Mouse (Mus musculus) erythroblast, embryonic 14.5 days (primary cell): Measurements from ENCODE around the gene Sh2d1b2. TPM values are rescaled to one million over a fixed set of nuclear protein-coding genes. Genes with fewer than 3 reads are reported as not detected.

Experiments used
- H3K27me3 ChIP-seq: 2 replicates; pipeline ENCODE4 v1.6.1; 2012; ENCODE audit warnings: inconsistent platforms; ENCODE audit not compliant: control insufficient read depth
- H3K36me3 ChIP-seq: 2 replicates; pipeline ENCODE4 v1.6.1; 2012; ENCODE audit warnings: mild to moderate bottlenecking, inconsistent platforms; ENCODE audit not compliant: control insufficient read depth
- H3K4me1 ChIP-seq: 2 replicates; pipeline ENCODE4 v1.6.1; 2012; ENCODE audit warnings: inconsistent platforms; ENCODE audit not compliant: control insufficient read depth
- H3K4me3 ChIP-seq: replicated peaks from 2 replicates; pipeline ENCODE3; 2012; ENCODE audit warnings: moderate library complexity, mild to moderate bottlenecking, inconsistent platforms
- H3K9me3 ChIP-seq: 2 replicates; pipeline ENCODE4 v1.6.1; 2012; ENCODE audit warnings: low read length, inconsistent platforms, mixed read lengths; ENCODE audit not compliant: control insufficient read depth
- GATA1 ChIP-seq: IDR thresholded peaks from 2 replicates; pipeline ENCODE4 v1.6.1; 2012; ENCODE audit warnings: low read length, inconsistent platforms, mixed read lengths
- TAL1 ChIP-seq: IDR thresholded peaks from 3 replicates; pipeline ENCODE4 v1.6.1; 2012; ENCODE audit warnings: low read length, inconsistent platforms, mixed read lengths
- polyA plus RNA-seq: library from polyadenylated mRNA; stranded (reverse); fragments of >175 nt; gene quantifications from 2 replicates; pipeline ENCODE4 v1.2.3, GENCODE M21; 2012

Sh2d1b2 gene
- polyA plus RNA-seq, 1 experiment = not detected

DNA sequence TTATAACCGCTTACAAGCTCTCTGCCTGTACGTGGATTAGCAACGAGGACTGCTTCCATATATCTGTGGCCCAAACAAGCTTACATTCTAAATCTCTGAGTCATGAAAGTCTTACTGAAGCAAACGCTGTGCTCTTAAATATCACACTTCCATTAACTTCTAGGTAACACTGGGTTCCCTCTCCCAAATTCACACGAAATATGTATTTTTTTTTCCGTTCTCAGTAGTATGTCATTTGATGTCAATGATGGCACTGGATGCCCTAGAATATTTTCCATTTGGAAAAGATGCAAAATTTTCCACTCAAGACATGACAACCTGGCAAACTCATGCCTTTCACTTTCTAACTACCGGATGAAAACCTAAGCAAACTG lies 18.2 kb upstream of the Sh2d1b2 start:
- Histone ChIP-seq H3K9me3 (no peaks in the 10 kb centered on the region; the same call in 1 of the 2 replicates), H3K4me3 (peak overlapping the region; percentile 76), H3K36me3 (peaks cover 22% of the 10 kb centered on the region), H3K4me1 (peaks cover 17% of the 10 kb centered on the region), H3K27me3 (no peaks in the 10 kb centered on the region; the same call in 1 of the 2 replicates)
- no peak for TF ChIP-seq GATA1
- TF ChIP-seq TAL1 = no peak

DNA sequence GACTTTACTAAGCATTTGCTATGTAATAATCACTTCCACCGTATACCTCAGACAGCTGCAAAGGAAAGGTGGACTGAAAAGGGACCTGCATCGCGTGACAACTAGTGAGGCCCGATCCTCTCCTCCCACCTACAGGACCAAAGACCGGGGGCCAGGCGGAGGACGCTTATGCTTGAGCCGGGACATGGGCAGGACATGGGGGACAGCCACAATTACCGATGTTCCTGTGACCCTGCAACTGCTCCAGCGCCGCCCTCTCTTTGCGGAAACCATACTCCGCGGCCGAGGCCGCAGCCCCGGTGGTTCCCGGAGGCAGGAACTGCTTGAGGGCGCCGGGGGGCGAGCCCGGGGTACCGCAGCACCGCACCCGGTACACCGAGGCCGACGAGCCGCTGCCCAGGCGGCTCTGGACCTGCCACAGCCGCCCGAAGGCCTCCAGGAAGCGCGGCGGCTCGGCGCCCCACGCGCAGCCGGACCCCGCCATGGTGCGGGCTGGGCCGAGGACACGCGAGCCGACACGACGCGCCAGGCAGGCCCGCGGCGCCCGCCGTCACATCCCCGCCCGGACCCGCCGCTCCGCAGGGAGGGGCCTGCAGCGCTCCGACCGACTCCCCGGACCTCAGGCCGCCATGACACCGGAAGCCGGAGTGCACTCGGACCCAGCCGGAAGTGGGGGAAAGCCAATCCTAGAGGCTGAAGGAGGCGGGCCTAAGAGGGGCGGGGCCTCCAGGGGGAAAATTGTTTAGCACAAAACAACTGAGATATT lies 17.6 kb upstream of the Sh2d1b2 start, which contains the start of gene Uhmk1:
Gene Uhmk1, minus strand, starts transcription at position 641 of the 766 bp plus-strand sequence.
- Histone ChIP-seq H3K36me3 (peaks cover 20% of the 10 kb centered on the region), H3K4me1 (peaks cover 17% of the 10 kb centered on the region), H3K4me3 (peak within 1 kb of the TSS; percentile 76), H3K9me3 (no peaks in the 10 kb centered on the region; the same call in 1 of the 2 replicates), H3K27me3 (no peaks in the 10 kb centered on the region; the same call in 1 of the 2 replicates)
- TF ChIP-seq TAL1 = no peak
- no peak for TF ChIP-seq GATA1

DNA sequence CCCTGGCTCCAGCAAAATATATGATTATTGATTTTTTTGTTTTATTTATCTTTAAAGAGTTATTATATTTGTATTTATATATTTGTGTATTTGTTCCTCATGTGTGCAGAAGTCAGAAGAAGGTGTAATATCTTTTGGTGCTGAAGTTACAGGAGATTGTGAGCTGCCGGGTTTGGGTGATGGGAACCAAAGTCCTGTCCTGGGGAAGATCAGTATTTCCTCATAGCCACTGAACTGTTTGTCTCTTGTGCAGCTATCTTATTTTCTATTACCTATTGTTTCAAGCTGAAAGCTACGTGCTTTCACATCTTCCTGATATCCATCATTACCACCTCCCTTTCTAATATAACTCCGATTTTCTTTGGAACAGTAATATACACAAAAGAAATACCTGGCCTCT lies 17.0 kb upstream of the Sh2d1b2 start:
- Histone ChIP-seq H3K4me3 (peak overlapping the region; percentile 76), H3K36me3 (peaks cover 15% of the 10 kb centered on the region), H3K4me1 (peaks cover 17% of the 10 kb centered on the region), H3K9me3 (no peaks in the 10 kb centered on the region; the same call in 1 of the 2 replicates), H3K27me3 (no peaks in the 10 kb centered on the region; the same call in 1 of the 2 replicates)
- TF ChIP-seq TAL1 (no peak), GATA1 (no peak)

DNA sequence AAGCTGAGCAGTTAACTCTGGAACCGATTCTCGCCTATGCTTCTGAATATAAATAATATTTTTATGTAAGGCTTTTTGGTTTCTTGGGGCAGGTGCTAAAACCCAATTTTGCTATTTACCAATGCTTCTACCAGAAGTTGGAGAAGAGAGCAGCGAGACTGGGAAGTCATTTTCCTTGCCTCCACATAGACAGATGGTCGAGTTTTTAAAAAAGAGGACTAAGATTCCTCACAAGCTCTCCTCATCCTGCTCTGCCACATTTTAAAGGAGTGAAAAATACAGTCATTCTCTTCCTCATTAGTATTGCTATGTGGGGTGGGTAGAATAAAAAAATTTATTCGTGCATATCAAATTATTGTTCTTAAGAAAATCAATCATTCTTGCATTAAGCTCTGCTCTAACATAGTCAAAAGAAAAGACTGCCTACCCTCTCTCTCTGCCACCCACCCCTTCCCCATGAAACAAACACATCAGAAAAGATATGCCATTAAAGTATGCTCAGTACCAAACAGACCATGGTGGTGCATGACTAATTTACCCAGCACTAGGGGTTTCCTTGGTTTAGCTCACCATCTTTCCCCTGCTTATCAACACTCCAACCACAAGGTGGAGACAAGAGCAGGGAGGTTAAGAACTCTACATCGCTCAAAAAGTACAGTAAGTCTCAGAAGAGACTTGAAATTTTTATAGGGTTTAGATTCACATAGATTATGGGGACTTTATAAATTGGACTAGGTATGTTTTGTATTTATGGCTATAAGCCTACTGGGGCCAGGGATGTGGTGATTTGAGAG lies 14.3 kb upstream of the Sh2d1b2 start:
- H3K9me3 ChIP-seq = no peaks in the 10 kb centered on the region; the same call in 1 of the 2 replicates
- H3K4me3 ChIP-seq = no peak overlapping the region
- peaks cover 13% of the 10 kb centered on the region for H3K4me1 ChIP-seq
- H3K36me3 ChIP-seq = no peaks in the 10 kb centered on the region
- TF ChIP-seq GATA1 (no peak), TAL1 (no peak)
- no peaks in the 10 kb centered on the region; the same call in none of the 2 replicates for H3K27me3 ChIP-seq

DNA sequence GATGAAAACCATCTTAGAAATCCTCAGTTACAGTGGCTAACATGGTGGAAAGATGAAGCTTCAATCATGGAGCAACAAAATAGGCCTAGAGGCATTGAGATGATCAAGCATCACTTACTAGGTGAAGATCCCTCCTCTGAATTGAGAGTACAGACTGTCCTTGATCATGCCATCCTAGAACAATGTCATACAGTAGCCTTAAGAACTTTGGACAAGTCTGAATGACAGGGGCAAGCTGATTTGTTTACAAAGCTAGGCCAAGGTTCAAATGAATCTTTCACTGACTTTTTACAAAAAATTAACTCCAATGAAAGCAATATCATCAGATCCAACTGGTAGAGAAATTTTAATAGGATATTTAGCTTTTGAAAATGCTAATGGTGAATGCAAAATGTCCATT lies 12.2 kb upstream of the Sh2d1b2 start:
- Histone ChIP-seq H3K4me3 (no peak overlapping the region), H3K9me3 (no peaks in the 10 kb centered on the region; the same call in 1 of the 2 replicates), H3K27me3 (no peaks in the 10 kb centered on the region; the same call in none of the 2 replicates), H3K36me3 (no peaks in the 10 kb centered on the region), H3K4me1 (peaks cover 4% of the 10 kb centered on the region)
- TF ChIP-seq TAL1 = no peak
- TF ChIP-seq GATA1 = no peak

DNA sequence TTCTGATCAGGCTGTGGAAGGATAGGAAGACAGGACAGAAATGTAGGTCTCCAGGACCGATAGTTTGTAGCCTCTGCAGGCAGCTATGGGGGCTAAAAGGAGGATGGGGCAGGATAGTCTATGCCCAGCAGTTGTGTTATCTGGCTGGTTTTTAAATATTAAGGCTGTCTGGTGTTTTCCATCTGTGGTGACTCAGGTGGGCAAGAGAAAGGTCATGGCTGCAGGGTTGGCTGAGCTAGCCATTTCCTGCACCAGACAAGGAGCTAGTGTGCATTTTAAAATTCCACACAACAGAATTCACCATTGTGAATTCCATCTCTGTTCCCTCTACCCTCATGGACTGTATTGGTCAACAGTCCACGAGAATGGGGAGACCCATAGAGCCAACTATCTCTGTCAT lies 9.3 kb upstream of the Sh2d1b2 start:
- Histone ChIP-seq H3K9me3 (no peaks in the 10 kb centered on the region), H3K4me1 (no peaks in the 10 kb centered on the region), H3K4me3 (no peak overlapping the region), H3K27me3 (no peaks in the 10 kb centered on the region; the same call in none of the 2 replicates), H3K36me3 (no peaks in the 10 kb centered on the region)
- TF ChIP-seq GATA1 = no peak
- TF ChIP-seq TAL1 = no peak

DNA sequence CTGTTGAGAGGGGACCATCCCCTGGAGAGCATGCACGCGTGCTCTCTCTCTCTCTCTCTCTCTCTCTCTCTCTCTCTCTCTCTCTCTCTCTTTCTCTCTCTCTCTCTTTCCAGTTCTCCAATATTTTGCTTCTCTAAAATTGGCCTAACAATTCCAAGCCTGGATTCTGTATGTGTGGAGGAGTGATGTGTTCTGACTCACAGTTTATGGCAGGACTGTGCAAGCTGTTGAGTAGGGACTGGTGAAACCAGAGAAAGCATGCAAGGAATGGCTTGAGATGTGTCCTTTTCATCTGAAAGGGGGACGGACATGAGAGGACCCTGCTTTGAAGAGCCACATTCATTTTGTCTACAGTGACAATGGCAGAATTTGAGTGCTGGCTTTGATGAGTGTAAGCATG lies 12.5 kb downstream of the Sh2d1b2 start:
- Histone ChIP-seq H3K4me1 (no peaks in the 10 kb centered on the region), H3K27me3 (no peaks in the 10 kb centered on the region), H3K4me3 (no peak overlapping the region), H3K9me3 (no peaks in the 10 kb centered on the region), H3K36me3 (no peaks in the 10 kb centered on the region)
- no peak for TF ChIP-seq TAL1
- no peak for TF ChIP-seq GATA1

DNA sequence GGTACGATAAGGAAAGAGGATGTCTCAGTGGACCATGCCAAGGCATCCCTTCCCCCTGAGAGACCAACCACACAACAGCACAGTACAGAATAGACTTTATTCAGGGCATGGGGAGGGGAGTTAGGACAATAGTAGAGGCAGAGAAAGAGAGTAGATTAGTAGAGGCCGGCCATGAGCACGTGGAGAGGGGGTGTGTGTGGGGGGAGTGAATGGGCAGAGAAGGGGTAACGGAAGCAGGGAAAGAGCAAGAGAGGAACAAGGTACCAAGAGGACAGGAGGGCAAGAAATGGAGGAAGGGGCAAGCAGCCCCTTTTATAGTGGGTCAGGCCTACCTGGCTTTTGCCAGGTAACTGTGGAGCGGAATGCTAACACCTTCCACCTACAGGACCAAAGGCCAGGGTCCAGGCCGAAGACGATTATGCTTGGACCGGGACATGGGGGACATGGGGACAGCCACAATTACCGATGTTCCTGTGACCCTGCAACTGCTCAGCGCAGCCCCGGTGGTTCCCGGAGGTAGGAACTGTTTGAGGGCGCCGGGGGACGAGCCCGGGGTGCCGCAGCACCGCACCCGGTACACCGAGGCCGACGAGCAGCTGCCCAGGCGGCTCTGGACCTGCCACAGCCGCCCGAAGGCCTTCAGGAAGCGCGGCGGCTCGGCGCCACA lies 22.5 kb downstream of the Sh2d1b2 start:
- no peaks in the 10 kb centered on the region for H3K27me3 ChIP-seq
- peak overlapping the region; percentile 54 for H3K4me3 ChIP-seq
- TF ChIP-seq GATA1 (no peak), TAL1 (no peak)

More for the DNA sequence above, 22.5 kb downstream of the Sh2d1b2 start:
- Histone ChIP-seq H3K9me3 (no peaks in the 10 kb centered on the region), H3K4me1 (no peaks in the 10 kb centered on the region), H3K36me3 (no peaks in the 10 kb centered on the region)
